Mouse (Mus musculus) forebrain, embryonic 16.5 days (tissue): ENCODE measurements around the gene Figla. TPM values are rescaled to one million over a fixed set of nuclear protein-coding genes. Genes with fewer than 3 reads are reported as not detected.
A peak's percentile ranks its signal among the peaks of the same experiment; 100 is the strongest.

Experiments used
- ATAC-seq: fragments of 200-750 bp; cut with Nextera tagmentation; 2 replicates; pipeline ENCODE4 v1.8.0; 2017; ENCODE audit warnings: mild to moderate bottlenecking, moderate library complexity
- H3K27ac ChIP-seq: fragments of 300-500 bp; sonication (generic); 2 replicates; pipeline ENCODE4 v1.5.1; 2014; ENCODE audit warnings: low read length, control low read depth
- H3K27me3 ChIP-seq: fragments of 300-500 bp; sonication (generic); replicated peaks from 2 replicates; pipeline ENCODE4 v1.6.1; 2014; ENCODE audit warnings: low read length; ENCODE audit not compliant: control insufficient read depth, insufficient read depth
- H3K36me3 ChIP-seq: fragments of 300-500 bp; sonication (generic); 2 replicates; pipeline ENCODE4 v1.6.1; 2014; ENCODE audit not compliant: control insufficient read depth, insufficient read depth
- H3K4me1 ChIP-seq: fragments of 300-500 bp; sonication (generic); replicated peaks from 2 replicates; pipeline ENCODE4 v1.6.1; 2014; ENCODE audit warnings: low read length; ENCODE audit not compliant: control insufficient read depth, insufficient read depth
- H3K4me2 ChIP-seq: fragments of 300-500 bp; sonication (generic); 2 replicates; pipeline ENCODE4 v1.6.1; 2014; ENCODE audit warnings: mild to moderate bottlenecking, low read length, control low read depth
- H3K4me3 ChIP-seq: fragments of 300-500 bp; sonication (generic); replicated peaks from 2 replicates; pipeline ENCODE4 v1.5.1; 2014; ENCODE audit warnings: mild to moderate bottlenecking, low read length, control low read depth
- H3K9ac ChIP-seq: fragments of 300-500 bp; sonication (generic); replicated peaks from 2 replicates; pipeline ENCODE4 v1.6.1; 2014; ENCODE audit warnings: low read depth, low read length, control low read depth
- H3K9me3 ChIP-seq: fragments of 300-500 bp; sonication (generic); 2 replicates; pipeline ENCODE4 v1.6.1; 2016; ENCODE audit warnings: low read length; ENCODE audit not compliant: control insufficient read depth
- WGBS: fragments of 180-500 bp; shearing (Covaris S2); extraction: QIAGEN DNeasy Blood & Tissue Kit; methylation state at CpG from one replicate; pipeline ENCODE4 v1.1.7; 2014; 5-methylcytosine and 5-hydroxymethylcytosine counted together
- polyA plus RNA-seq: library from polyadenylated mRNA; unstranded; fragments of >200 nt; fragmentation: Nextera tagmentation; extraction: Ambion mirVana; gene quantifications from 2 replicates; pipeline ENCODE4 v1.2.1, GENCODE M21; 2015

The Figla gene
- polyA plus RNA-seq, 1 experiment from 2014 or later: not detected

- 61% methylated on average over 5 of the region's 5 CpGs for WGBS
- Histone ChIP-seq H3K4me3 (no peak overlapping the region), H3K9me3 (no peaks in the 10 kb centered on the region), H3K36me3 (no peaks in the 10 kb centered on the region), H3K4me1 (peaks cover 96% of the 10 kb centered on the region), H3K27ac (peak overlapping the region; percentile 96), H3K4me2 (peak overlapping the region; percentile 16), H3K9ac (peak overlapping the region; percentile 36; the same call in 1 of the 2 replicates), H3K27me3 (no peaks in the 10 kb centered on the region)
- ATAC-seq: no peak
Measured at GRCm38 (mm10) chr6:86062226-86062625, 46.3 kb downstream of the Figla start.

GRCm38 (mm10) chr6:86062684-86063083 is 46.7 kb downstream of the Figla start:
- ATAC-seq: 0 out of 2 replicates have a peak, but pooled peaks have one; percentile 7

DNA sequence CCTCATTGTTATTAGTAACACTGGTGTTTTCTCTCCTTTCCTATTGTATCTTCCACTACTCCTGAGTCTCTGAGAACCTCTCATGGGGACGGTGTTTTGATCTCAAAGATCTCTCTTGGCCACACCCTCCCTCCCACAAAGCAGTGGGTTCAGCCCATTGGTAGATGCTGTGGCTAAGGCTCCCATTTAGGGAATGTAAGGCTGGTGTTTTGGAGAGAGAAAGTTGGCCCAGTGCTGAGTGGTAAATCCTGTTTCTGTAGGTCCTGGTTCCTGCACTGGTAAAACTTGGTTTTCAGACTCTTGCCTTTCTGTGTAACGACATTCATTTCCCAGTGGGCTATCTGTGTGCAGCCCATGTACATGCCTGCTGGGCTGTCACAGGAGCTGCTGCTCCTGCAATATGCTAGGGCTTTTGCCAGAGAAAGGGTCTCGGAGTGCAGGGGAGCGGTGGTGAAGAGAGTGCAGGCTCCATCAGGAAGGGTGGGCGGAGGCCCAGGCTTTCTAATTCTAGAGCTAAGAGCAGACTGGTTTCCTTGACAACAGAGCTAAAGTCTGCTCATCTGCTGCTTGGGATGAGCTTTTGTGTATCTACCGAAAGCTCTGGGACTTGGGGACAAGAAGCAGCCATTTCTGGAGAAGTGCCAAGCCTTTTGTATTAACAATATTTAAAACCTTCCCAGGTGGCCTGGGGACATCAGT is 48.5 kb downstream of the Figla start:
- Histone ChIP-seq H3K4me1 (peaks cover 93% of the 10 kb centered on the region), H3K36me3 (no peaks in the 10 kb centered on the region), H3K4me2 (peak overlapping the region; percentile 15), H3K9me3 (no peaks in the 10 kb centered on the region), H3K27ac (peak overlapping the region; percentile 96), H3K27me3 (no peaks in the 10 kb centered on the region), H3K9ac (0 out of 2 replicates have a peak overlapping the region, but pooled peaks have one; percentile 2), H3K4me3 (no peak overlapping the region)
- 11% methylated on average over 6 of the region's 6 CpGs for WGBS
- peak; percentile 82 for ATAC-seq

More at GRCm38 (mm10) chr6:86062684-86063083, 46.7 kb downstream of the Figla start:
- Histone ChIP-seq H3K27ac (peak overlapping the region; percentile 96), H3K9ac (peak overlapping the region; percentile 36; the same call in 1 of the 2 replicates), H3K9me3 (no peaks in the 10 kb centered on the region), H3K4me2 (peak overlapping the region; percentile 16), H3K4me3 (no peak overlapping the region), H3K27me3 (no peaks in the 10 kb centered on the region), H3K36me3 (no peaks in the 10 kb centered on the region), H3K4me1 (peaks cover 96% of the 10 kb centered on the region)
- WGBS: 47% methylated on average over 2 of the region's 2 CpGs

- ATAC-seq: no peak
- Histone ChIP-seq H3K9me3 (no peaks in the 10 kb centered on the region), H3K36me3 (no peaks in the 10 kb centered on the region), H3K9ac (no peak overlapping the region), H3K27me3 (no peaks in the 10 kb centered on the region), H3K4me3 (no peak overlapping the region), H3K27ac (peak overlapping the region; percentile 51), H3K4me1 (peaks cover 88% of the 10 kb centered on the region), H3K4me2 (no peak overlapping the region)
- WGBS: 79% methylated on average over 6 of the region's 6 CpGs
Measured at GRCm38 (mm10) chr6:86066727-86067126, 50.8 kb downstream of the Figla start.

- Histone ChIP-seq H3K4me2 (no peak overlapping the region), H3K27ac (peak overlapping the region; percentile 51), H3K4me3 (no peak overlapping the region), H3K9ac (no peak overlapping the region), H3K9me3 (no peaks in the 10 kb centered on the region), H3K36me3 (no peaks in the 10 kb centered on the region), H3K4me1 (peaks cover 84% of the 10 kb centered on the region), H3K27me3 (no peaks in the 10 kb centered on the region)
- 49% methylated on average over 5 of the region's 5 CpGs for WGBS
- ATAC-seq: no peak
Measured at GRCm38 (mm10) chr6:86067145-86067544, 51.2 kb downstream of the Figla start.

GRCm38 (mm10) chr6:86069009-86069408 is 53.0 kb downstream of the Figla start:
- Histone ChIP-seq H3K27ac (peak overlapping the region; percentile 90), H3K27me3 (no peaks in the 10 kb centered on the region), H3K4me3 (no peak overlapping the region), H3K4me1 (peaks cover 66% of the 10 kb centered on the region), H3K9ac (no peak overlapping the region), H3K4me2 (no peak overlapping the region), H3K36me3 (no peaks in the 10 kb centered on the region), H3K9me3 (no peaks in the 10 kb centered on the region)
- 33% methylated on average over 5 of the region's 5 CpGs for WGBS
- ATAC-seq: peak; percentile 60

DNA sequence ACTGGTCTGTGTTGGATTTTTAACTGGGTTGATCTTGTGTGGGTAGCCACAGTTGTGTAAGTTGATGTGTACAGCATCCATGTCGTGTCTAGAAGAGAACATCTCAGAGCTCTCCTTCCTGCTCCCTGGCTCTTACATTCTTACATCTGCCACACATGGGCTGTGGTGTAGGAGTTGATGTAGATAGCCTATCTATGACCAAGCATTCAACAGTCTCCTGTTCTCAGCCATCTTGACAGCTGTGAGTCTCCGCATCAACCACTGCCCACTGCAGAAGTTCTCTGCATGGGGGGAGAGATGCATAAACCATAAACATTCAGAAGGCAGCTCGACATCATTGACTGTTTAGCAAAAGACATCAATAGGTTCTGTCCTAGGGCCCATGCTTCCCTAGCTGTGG is 53.9 kb downstream of the Figla start:
- H3K27me3 ChIP-seq: no peaks in the 10 kb centered on the region
- WGBS: 91% methylated on average over 3 of the region's 3 CpGs
- H3K4me3 ChIP-seq: no peak overlapping the region
- H3K4me1 ChIP-seq: peaks cover 57% of the 10 kb centered on the region
- no peaks in the 10 kb centered on the region for H3K9me3 ChIP-seq
- H3K4me2 ChIP-seq: no peak overlapping the region
- H3K27ac ChIP-seq: peak overlapping the region; percentile 75
- no peak for ATAC-seq
- no peak overlapping the region for H3K9ac ChIP-seq
- no peaks in the 10 kb centered on the region for H3K36me3 ChIP-seq

DNA sequence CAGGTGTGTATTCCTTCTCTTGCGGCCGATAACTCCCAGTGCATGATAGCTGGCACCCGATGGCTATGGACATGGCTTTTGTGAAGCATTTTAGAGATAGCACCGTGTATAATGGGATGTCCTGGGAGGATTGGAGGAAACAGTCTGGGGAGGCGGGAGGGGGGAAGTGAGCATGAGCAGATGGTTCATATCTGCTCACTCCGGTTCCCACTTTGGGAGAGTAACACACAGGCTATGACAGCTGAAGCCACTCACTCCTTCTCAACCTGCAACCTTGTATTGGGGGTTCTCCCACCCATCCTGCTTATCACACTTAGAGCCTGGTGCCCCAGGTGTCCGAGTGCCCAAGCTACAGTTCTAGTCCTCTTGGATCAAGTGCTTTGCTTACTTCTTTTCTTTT is 54.3 kb downstream of the Figla start:
- 83% methylated on average over 7 of the region's 7 CpGs for WGBS
- peak overlapping the region; percentile 75 for H3K27ac ChIP-seq

More for the DNA sequence above, 54.3 kb downstream of the Figla start:
- H3K27me3 ChIP-seq: no peaks in the 10 kb centered on the region
- no peak for ATAC-seq
- peaks cover 53% of the 10 kb centered on the region for H3K4me1 ChIP-seq
- no peak overlapping the region for H3K4me3 ChIP-seq
- H3K36me3 ChIP-seq: no peaks in the 10 kb centered on the region
- H3K4me2 ChIP-seq: no peak overlapping the region
- H3K9me3 ChIP-seq: no peaks in the 10 kb centered on the region
- H3K9ac ChIP-seq: no peak overlapping the region
